ENCODE assay signal across 8 mouse cellular contexts in the genomic region with DNA sequence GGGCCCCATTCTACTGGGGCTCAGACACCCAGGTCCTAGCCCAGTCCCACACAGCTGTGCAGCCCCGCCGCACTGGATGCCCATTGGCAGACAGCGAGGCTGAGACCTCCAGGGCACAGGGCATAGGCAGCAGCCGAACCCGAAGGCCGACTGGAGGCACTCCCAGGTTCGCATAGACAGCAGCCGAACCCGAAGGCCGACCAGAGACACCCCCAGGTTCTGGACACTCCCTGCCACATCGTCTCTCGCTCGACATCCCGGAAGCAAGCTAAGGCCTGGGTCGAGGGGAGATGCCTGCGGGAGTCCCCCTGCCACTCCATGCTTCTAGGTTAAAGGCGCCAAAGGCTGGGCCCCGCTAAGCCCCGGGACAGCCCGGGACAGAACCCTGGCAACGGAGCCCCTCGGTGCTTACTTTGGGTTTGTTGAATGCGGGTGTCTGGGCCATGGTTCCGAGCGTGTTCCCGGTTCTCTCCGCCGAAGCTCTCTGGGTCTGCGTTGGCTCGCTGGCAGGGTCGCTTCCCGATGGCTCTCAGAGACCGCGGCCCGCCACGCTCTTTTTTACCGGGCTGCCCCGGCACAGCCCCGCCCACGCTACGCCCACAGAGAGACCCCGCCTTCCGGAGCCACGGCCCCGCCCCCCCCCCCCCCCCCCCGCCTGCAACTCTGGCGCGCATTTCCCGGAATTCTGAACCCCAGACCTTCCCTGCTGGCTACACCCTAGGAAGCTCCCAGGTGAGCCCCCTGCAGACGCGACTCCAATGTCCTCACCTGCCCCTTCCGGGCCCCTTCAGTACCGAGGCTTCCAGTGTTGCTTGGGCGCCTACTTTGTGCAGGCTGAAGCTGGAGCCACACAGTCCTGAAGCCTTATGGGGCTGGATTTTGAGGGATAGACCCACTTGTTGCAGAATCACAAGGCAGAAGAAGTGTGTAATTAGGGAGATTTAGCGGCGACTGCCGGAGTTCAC. TPM values are rescaled to one million over a fixed set of nuclear protein-coding genes. Genes with fewer than 3 reads are reported as not detected.
DNase-seq lines count a peak whose midpoint lies in the region; ATAC-seq and TF ChIP-seq lines count a peak whose summit lies in the region.

A gene (minus strand): TSS at position 593 of the 965 bp plus-strand sequence.

- H3K4me3 ChIP-seq in ES-E14 (ENCODE audit: insufficient read depth in 1 of 2, low read depth in 1 of 2, low read length in 2 of 2, poor library complexity in 1 of 2, severe bottlenecking in 1 of 2): peak within 1 kb of the TSS; percentile 73 to 88
- H3K4me3 ChIP-seq in kidney, embryonic 15.5 days (replicated peaks): peak within 1 kb of the TSS; percentile 53
- peak within 1 kb of the TSS; percentile 68 for H3K4me3 ChIP-seq in small intestine, adult 2 months (ENCODE audit: low read depth, low read length)

- H3K9me3 ChIP-seq in ES-E14 (ENCODE audit: control insufficient read depth, insufficient read depth, low read depth, low read length): no peaks in the 10 kb centered on the region
- no peaks in the 10 kb centered on the region for H3K9me3 ChIP-seq in kidney, embryonic 15.5 days (replicated peaks)

- peaks cover 34% of the 10 kb centered on the region for H3K27me3 ChIP-seq in kidney, embryonic 15.5 days
- no peaks in the 10 kb centered on the region for H3K27me3 ChIP-seq in small intestine, adult 2 months (ENCODE audit: control insufficient read depth, insufficient read depth, low read length)

- peak; percentile 45 for TF ChIP-seq POLR2A in small intestine, adult 2 months (IDR thresholded peaks at IDR 0.05; ENCODE audit: low read depth, low read length)

- no peak for TF ChIP-seq CTCF in small intestine, adult 2 months (IDR thresholded peaks at IDR 0.05; ENCODE audit: extremely low read depth, insufficient read length, insufficient replicate concordance, low read depth, low read length)

- in situ Hi-C loops in ES-E14 (cut with MboI; ENCODE audit: low sequenced_read_pairs in 2 of 2, unreplicated experiment in 2 of 2): no loop called here

- H3K4me1 ChIP-seq in ES-E14 (ENCODE audit: control insufficient read depth in 2 of 2, insufficient read depth in 2 of 2, low read length in 2 of 2, poor library complexity in 1 of 2): peaks cover 0 to 2% of the 10 kb centered on the region in 2 experiments; a peak in 1 of 4 replicates
- peaks cover 15% of the 10 kb centered on the region for H3K4me1 ChIP-seq in kidney, embryonic 15.5 days
- H3K4me1 ChIP-seq in small intestine, adult 2 months (ENCODE audit: control insufficient read depth, insufficient read depth, insufficient read length, low read length): peaks cover 5% of the 10 kb centered on the region; the same call in 1 of the 2 replicates

- H3K36me3 ChIP-seq in ES-E14 (ENCODE audit: control insufficient read depth, insufficient read depth, low read length, poor library complexity, severe bottlenecking): no peaks in the 10 kb centered on the region
- H3K36me3 ChIP-seq in kidney, embryonic 15.5 days: no peaks in the 10 kb centered on the region
- H3K36me3 ChIP-seq in small intestine, adult 2 months (ENCODE audit: control insufficient read depth, insufficient read depth, low read length): no peaks in the 10 kb centered on the region

- peak within 1 kb of the TSS; percentile 78 for H3K9ac ChIP-seq in ES-E14 (ENCODE audit: insufficient read depth, low read depth, low read length, poor library complexity, severe bottlenecking)
- H3K9ac ChIP-seq in kidney, embryonic 15.5 days: peak within 1 kb of the TSS; percentile 54

- H3K4me2 ChIP-seq in kidney, embryonic 15.5 days: peak within 1 kb of the TSS; percentile 87

- WGBS in kidney, embryonic 15.5 days: under 1% methylated on average over 52 of the region's 57 CpGs
- 2% methylated on average over 54 of the region's 57 CpGs for WGBS in small intestine, adult 2 months

- ATAC-seq in kidney, embryonic 15.5 days (replicated peaks; ENCODE audit: low FRiP score): peak; percentile 75

- peak; percentile 42 for DNase-seq in 3T3-L1 (ENCODE audit: low read depth, low spot score)
- DNase-seq in ES-E14 (ENCODE audit: low read depth, low spot score): peak; percentile 43
- DNase-seq in embryo, embryonic 11 days: peak; percentile 85
- DNase-seq in heart, adult 8-10 months (ENCODE audit: low spot score): peak; percentile 36
- peak; percentile 66 for DNase-seq in lung, postnatal 14 days
- DNase-seq in frontal cortex, postnatal 14 days (ENCODE audit: low spot score in 2 of 2): no peak

- no peak within 1 kb of the TSS for H3K27ac ChIP-seq in ES-E14 (ENCODE audit: insufficient read depth, low read depth, low read length, poor library complexity, severe bottlenecking)
- H3K27ac ChIP-seq in kidney, embryonic 15.5 days: no peak within 1 kb of the TSS
- no peak within 1 kb of the TSS for H3K27ac ChIP-seq in small intestine, adult 2 months (ENCODE audit: insufficient read depth, low read depth, low read length)

TF ChIP-seq in ES-E14, 5 proteins besides CTCF, POLR2A, EP300 and RAD21:
- TF ChIP-seq ZNF384 (IDR thresholded peaks at IDR 0.05; ENCODE audit: low read depth, low read length) (no peak), ZC3H11A (IDR thresholded peaks at IDR 0.05; ENCODE audit: borderline replicate concordance, low read depth, low read length) (no peak), MAFK (IDR thresholded peaks at IDR 0.05; ENCODE audit: insufficient read depth, low read depth, low read length) (no peak), CHD2 (IDR thresholded peaks at IDR 0.05; ENCODE audit: low read depth, low read length) (no peak), HCFC1 (IDR thresholded peaks at IDR 0.05; ENCODE audit: borderline replicate concordance, insufficient read depth, low read length) (no peak)
TF ChIP-seq in ES-E14: peak in this region for 0.

RNA-seq across cellular contexts. Expression of the gene that starts here (rescaled TPM):
- total RNA-seq in ES-E14 (2012; rRNA removed): 10.9 and 13.7 TPM in 2 replicates
- 1 to 10 TPM in 2 of 4 experiments, under 1 TPM in 2; 0.46 to 1.2 (median 0.89) TPM for total RNA-seq in heart, adult 8-10 months (2022)
- polyA plus RNA-seq in kidney, embryonic 15.5 days (2015; fragmentation: Nextera tagmentation; extraction: Ambion mirVana): 9.5 and 11.8 TPM in 2 replicates
- polyA plus RNA-seq in small intestine, adult 2 months (2012; rRNA removed): 414 and 869 TPM in 2 replicates

Comparison
In these comparisons a context has a peak if more than half of its experiments do, and no peak if none do; other contexts are left out.
1. RNA of the gene that starts here (polyA plus RNA-seq): 414 to 869 TPM in small intestine, adult 2 months; 9.5 to 11.8 TPM in kidney, embryonic 15.5 days; every median in the first group is over 10 times any median in the second.
2. DNase-seq: peak in 3T3-L1 (single experiment), ES-E14 (single experiment), embryo, embryonic 11 days (single experiment), heart, adult 8-10 months (single experiment) and lung, postnatal 14 days (single experiment); none in frontal cortex, postnatal 14 days (0 of 2).
3. Peak in every context shown above with its lines, with median percentiles within 50 percentile points of each other: H3K4me3 ChIP-seq.